Mouse (Mus musculus): ENCODE measurements at regions not wholly inside any gene's neighbourhood (a gene's known extent, or its start where the extent isn't known, plus 50 kb on each side); places are given as distances from the start of the nearest gene placed in this dataset.

DNA sequence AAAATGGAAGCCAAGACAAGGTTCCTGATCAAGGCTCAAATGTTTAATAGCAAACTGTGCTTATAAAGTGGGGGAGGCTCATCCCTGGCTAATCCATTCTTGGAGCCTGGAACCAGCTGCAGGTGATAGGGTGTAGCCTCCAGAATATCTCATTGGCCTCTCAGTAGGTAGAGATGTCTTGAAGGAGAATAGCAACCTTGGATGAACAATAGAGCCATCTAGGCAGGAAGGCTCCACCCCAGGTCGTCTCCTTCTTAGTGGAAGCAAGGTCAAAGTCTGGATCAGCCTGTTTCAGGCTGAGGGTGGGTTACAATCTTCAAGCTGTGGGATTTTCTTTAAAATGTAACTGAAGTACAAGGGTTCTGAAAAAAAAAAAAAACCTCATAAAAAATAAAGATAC, 63.9 kb upstream of the Esp8 start:
- DNase-seq (ENCODE audit: low spot score in 2 of 2) = no peak

DNA sequence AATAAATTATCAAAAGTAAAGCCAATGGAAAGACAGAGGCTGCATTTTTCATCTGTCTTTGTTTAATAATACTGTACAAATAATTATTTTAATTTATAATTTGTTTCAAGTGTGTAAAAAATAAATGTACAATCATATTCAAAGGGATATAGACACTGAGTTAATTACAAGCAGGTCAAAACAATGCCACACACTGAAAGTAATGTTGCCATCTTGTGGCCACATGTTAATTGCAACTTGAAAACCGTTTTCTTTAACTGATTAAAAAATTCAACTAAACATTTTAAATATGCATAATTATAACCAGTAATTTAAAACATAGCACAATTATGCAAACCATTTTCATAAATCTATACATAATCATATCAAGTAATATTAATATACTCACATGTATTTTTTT, 89.4 kb upstream of the Esp8 start:
- peak in 1 of 2 experiments; percentile 9 for DNase-seq (ENCODE audit: low spot score in 2 of 2)

DNA sequence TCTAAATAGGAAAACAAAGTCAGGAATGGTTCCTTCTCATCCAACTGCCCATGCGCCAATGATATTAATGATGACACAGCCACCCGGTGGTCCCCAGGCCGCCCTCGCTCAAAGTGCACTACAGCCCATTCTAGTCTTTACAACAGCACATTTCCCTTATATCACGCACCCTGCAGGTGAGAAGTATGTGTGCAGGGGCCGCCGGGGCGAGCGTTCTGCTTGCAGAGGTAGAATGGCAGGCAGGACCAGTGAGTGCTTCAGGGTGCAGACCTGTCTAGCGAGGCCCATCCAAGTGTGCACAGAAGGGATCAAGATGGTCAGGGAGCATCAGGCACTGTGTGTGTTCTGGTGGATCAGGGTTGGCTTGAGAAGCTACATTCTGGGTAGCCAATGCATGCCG, 99.6 kb upstream of the Crisp1 start:
- DNase-seq (ENCODE audit: low spot score in 2 of 2) = no peak

DNA sequence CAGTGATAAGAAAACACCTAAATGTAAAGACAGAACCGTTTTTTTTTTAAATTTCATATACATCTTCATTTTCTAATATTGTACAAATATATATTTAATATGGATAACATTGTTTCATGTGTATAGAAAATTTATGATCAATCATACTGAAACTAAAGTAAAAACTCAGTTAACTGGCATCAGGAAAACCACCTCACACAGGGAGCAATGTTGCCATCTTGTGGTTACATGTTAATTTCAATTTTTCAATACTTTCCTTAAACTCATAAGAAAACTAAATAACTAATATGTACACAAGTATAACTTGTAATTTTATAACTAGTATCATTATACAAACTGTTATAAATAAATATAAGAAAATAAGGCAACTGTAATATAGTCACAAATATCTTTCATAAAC, 65.6 kb upstream of the Crisp1 start:
- DNase-seq (ENCODE audit: low spot score in 2 of 2) = no peak

DNA sequence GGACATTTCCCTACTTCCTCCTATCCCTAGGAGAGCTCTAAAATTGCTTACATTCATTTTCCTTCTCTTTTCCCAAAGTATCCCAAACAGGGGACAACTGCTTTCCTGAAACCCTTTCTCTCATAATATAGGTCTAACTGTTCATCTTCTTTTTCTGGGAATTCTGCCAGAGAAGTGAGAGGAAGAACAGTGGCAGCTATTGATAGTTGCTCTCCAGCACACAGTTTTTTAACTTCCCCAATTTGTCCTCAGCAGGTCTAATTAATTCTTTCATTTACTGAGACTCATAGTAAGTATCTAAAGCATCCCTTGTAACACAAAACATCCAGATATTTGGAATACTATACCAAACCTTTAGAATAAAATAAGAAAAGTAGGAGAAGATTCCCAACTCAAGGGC, 53.7 kb upstream of the Crisp1 start:
- DNase-seq (ENCODE audit: low spot score in 2 of 2) = no peak

Data from layer of hippocampus, postnatal 10 days (tissue).